Mouse (Mus musculus) neural tube, embryonic 14.5 days (tissue): ENCODE data around the gene Gm19684. TPM values are rescaled to one million over a fixed set of nuclear protein-coding genes. Genes with fewer than 3 reads are reported as not detected.
"Not testable (repeated sequence)": the region's sequence is repeated elsewhere in the genome, so short reads cannot be mapped to it uniquely, and the experiment has no call there.

Source experiments
- ATAC-seq: fragments of 200-750 bp; cut with Nextera tagmentation; 2 replicates; pipeline ENCODE4 v1.8.0; 2017; ENCODE audit warnings: low read depth, mild to moderate bottlenecking, moderate TSS enrichment, moderate library complexity
- H3K27ac ChIP-seq: fragments of 300-500 bp; sonication (generic); 2 replicates; pipeline ENCODE4 v1.5.1; 2014; ENCODE audit warnings: low read depth, mild to moderate bottlenecking, control low read depth, low read length, moderate library complexity, mixed read lengths
- H3K27me3 ChIP-seq: fragments of 300-500 bp; sonication (generic); 2 replicates; pipeline ENCODE4 v1.6.1; 2014; ENCODE audit warnings: low read length; ENCODE audit not compliant: control insufficient read depth, insufficient read depth
- H3K36me3 ChIP-seq: fragments of 300-500 bp; sonication (generic); 2 replicates; pipeline ENCODE4 v1.6.1; 2014; ENCODE audit warnings: low read length, mixed read lengths; ENCODE audit not compliant: control insufficient read depth, insufficient read depth
- H3K4me1 ChIP-seq: fragments of 300-500 bp; sonication (generic); 2 replicates; pipeline ENCODE4 v1.6.1; 2014; ENCODE audit warnings: low read length; ENCODE audit not compliant: control insufficient read depth, insufficient read depth
- H3K4me2 ChIP-seq: fragments of 300-500 bp; sonication (generic); 2 replicates; pipeline ENCODE4 v1.6.1; 2014; ENCODE audit warnings: mild to moderate bottlenecking, low read depth, low read length, control low read depth
- H3K4me3 ChIP-seq: fragments of 300-500 bp; sonication (generic); 2 replicates; pipeline ENCODE4 v1.5.1; 2014; ENCODE audit warnings: low read depth, low read length, control low read depth, mixed read lengths
- H3K9ac ChIP-seq: fragments of 300-500 bp; sonication (generic); replicated peaks from 2 replicates; pipeline ENCODE4 v1.6.1; 2014; ENCODE audit warnings: low read depth, mild to moderate bottlenecking, control low read depth, low read length, mixed read lengths
- H3K9me3 ChIP-seq: fragments of 300-500 bp; sonication (generic); 2 replicates; pipeline ENCODE4 v1.6.1; 2016; ENCODE audit warnings: low read length; ENCODE audit not compliant: control insufficient read depth
- WGBS: fragments of 180-500 bp; shearing (Covaris S2); extraction: QIAGEN DNeasy Blood & Tissue Kit; methylation state at CpG from one replicate; pipeline ENCODE4 v1.1.7; 2014; 5-methylcytosine and 5-hydroxymethylcytosine counted together
- polyA plus RNA-seq: library from polyadenylated mRNA; unstranded; fragments of >200 nt; fragmentation: Nextera tagmentation; extraction: Ambion mirVana; gene quantifications from 2 replicates; pipeline ENCODE4 v1.2.1, GENCODE M21; 2014

Gm19684 gene
- polyA plus RNA-seq: not detected in 2 replicates

DNA sequence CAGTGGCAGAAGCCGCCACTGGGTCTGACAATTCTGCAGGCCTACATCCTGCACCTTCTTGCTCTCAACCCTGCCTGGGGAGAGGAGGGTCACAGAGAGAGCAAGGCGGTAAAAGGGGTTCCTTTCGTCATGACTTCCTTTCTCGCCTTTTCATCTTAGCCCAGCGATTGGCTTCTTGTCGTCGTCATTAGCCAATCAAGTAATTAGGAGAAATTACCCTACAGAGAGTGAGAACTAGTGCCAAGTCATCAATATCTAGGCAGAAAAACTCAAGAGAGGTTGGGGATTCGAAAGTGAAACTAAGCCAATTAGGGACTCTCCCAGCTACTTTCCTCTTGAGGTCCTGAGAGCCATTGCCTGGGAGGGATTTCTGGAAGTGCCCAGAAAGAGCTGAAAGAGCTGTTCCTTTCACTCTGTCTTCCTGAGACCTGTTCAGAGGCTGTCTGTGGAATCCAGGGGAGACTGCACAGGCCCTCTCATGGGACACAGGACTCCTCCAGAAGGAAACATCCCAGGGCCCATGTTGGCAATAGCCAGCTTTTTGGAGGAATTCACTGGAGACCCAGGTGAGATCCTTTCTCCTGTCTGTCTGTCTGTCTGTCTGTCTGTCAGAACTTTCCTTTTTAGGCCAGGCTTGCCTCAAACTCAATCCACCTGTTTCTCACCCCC is at the start of gene Gm19684:
Gm19684 (plus strand) TSS at position 327 of the 669 bp plus-strand sequence.
- peak within 1 kb of the TSS; percentile 24; the same call in 1 of the 2 replicates for H3K4me2 ChIP-seq
- not testable (repeated sequence) for H3K4me1 ChIP-seq, H3K36me3 ChIP-seq, H3K4me3 ChIP-seq, H3K9ac ChIP-seq, H3K27me3 ChIP-seq, H3K27ac ChIP-seq, H3K9me3 ChIP-seq
- 5% methylated on average over 8 of the region's 8 CpGs for WGBS
- ATAC-seq: peak; percentile 24; the same call in 1 of the 2 replicates

DNA sequence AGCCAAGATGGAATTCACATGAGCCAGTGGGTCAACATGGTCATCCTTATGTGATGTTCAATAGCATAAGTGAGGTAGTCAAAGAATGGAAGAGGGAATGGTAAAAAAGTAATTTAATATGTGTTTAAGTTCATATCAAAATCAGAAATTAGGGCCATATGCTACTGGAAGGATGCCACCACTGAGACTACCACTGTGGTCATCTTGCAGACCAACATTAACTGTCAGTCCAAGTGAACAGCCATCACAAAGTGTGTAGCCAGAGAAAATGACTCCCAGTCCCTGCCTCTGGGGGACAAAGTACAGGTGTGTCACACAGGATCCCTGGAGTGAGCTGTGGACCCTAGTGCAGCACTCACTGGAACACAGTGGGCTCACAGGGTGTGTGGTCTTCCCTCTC is 39.6 kb upstream of the Gm19684 start:
- not testable (repeated sequence) for H3K36me3 ChIP-seq, H3K4me2 ChIP-seq, H3K27me3 ChIP-seq, H3K27ac ChIP-seq, ATAC-seq, H3K4me1 ChIP-seq, H3K9ac ChIP-seq, H3K4me3 ChIP-seq, H3K9me3 ChIP-seq

DNA sequence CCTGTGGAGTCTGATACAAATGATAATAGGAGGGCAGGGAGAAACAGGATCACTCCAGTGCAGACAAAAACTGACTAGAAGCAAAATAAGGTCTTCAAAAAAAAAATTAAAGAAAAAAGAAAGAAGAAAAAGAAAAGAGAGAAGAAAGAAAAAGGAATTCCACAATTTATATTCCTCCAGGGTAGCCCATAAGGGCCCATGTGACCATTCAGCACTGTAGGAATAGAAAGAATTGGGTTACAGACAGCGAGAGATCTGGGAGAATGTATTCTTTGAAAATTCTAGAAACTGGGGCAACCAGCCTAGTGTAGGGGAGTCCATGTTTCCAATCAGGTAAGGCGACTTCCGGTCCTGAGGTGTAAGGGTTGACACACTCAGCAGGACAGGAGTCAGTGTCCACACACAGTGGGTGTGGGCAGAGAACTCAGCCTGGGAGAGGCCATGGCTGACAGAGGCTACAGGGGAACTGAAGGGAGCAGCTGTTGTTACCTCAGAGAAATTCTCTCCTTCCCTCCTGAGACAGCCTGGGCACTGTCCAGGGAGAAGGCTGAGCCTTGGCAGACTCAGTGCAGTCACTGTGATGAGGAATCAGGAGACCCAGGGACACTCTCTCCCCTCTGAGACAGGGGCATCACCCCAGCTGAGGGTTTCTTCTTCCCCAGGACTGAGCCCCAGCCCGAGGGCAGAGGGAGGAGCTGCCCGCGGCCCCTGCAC is 38.8 kb upstream of the Gm19684 start:
- 69% methylated on average over 3 of the region's 6 CpGs for WGBS
- H3K36me3 ChIP-seq, H3K27ac ChIP-seq, ATAC-seq, H3K4me1 ChIP-seq, H3K27me3 ChIP-seq, H3K9me3 ChIP-seq: not testable (repeated sequence)
- peak overlapping the region; percentile 45 for H3K4me3 ChIP-seq
- H3K4me2 ChIP-seq: peak overlapping the region; percentile 98
- peak overlapping the region; percentile 55 for H3K9ac ChIP-seq

DNA sequence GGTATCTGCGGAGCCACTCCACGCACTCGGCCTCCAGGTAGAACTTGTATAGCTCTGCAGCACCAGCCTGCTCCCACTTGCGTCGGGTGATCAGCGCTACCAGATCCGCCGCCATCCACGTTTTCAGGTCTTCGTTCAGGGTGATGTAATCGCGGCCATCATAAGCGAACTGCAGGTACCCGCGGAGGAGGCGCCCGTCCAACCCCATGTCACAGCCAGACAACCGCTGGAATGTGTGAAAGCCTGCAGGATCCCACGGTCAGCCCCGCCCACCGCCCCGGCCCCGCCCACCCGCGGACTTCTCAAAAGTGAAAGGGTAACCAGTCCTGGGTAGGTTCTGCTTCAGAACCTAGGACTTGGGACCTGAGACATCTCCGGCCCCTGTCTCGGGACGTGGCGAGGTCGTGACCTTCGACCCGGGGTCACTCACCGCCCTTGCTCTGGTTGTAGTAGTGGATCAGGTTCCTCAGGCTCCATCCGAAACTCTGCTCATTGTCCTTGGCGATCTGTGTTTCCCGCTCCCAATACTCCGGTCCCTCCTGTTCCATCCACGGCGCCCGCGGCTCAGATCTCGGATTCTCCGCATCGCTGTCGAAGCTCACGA is 38.1 kb upstream of the Gm19684 start:
- Histone ChIP-seq H3K4me1 (peaks cover 3% of the 10 kb centered on the region; the same call in 1 of the 2 replicates), H3K27me3 (peaks cover 2% of the 10 kb centered on the region; the same call in 1 of the 2 replicates), H3K36me3 (no peaks in the 10 kb centered on the region), H3K9me3 (no peaks in the 10 kb centered on the region), H3K27ac (no peak overlapping the region), H3K4me3 (peak overlapping the region; percentile 45), H3K4me2 (peak overlapping the region; percentile 98), H3K9ac (peak overlapping the region; percentile 55)
- WGBS: under 1% methylated on average over 46 of the region's 46 CpGs
- ATAC-seq: peak; percentile 80

DNA sequence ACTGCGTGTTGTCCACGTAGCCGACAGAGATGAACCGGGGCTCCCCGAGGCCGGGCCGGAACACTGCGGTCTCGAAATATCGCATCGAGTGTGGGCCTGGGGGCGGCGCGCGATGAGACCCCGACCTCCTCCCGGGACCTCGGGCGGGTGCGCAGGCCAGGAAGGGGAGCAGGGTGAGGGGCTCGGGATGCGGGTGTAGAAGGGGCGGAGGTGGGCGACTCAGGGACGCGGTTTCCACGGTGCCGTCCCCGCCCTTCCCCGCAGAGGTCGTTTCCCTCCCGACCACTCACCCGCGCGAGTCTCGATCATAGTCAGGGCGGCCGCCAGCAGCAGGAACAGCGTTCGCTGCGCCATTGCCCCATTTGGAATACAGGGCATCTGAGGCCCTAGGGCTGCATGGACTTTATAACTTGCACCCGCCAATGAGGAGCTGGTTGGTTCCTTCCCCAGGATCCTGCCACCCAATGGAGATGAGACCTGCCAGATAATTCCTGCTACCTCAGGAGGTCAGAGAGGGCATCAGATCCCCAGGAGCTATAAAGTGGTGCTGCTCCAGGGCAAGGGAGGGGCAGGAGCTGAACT is 37.5 kb upstream of the Gm19684 start:
- no peaks in the 10 kb centered on the region for H3K9me3 ChIP-seq
- H3K4me3 ChIP-seq: peak overlapping the region; percentile 45
- no peak; the same call in none of the 2 replicates for ATAC-seq

DNA sequence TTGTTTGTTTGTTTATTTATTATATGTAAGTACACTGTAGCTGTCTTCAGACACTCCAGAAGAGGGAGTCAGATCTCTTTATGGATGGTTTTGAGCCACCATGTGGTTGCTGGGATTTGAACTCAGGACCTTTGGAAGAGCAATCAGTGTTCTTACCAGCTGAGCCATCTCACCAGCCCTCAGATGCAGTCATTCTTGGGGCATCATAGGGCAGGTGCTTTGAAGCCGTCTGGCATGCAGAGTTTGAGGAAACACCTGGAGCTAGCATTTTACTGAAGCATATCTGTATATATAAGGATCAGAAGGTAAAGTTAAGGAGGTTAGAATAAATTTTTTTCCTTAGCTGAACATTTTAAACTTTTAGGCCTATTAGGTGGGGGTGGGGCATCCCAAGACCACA is 35.5 kb upstream of the Gm19684 start:
- not testable (repeated sequence) for H3K36me3 ChIP-seq, H3K4me1 ChIP-seq, H3K4me2 ChIP-seq, H3K9me3 ChIP-seq, H3K9ac ChIP-seq, H3K27me3 ChIP-seq, H3K4me3 ChIP-seq, ATAC-seq, H3K27ac ChIP-seq
- WGBS: 74% methylated on average over 1 of the region's 1 CpGs

More for the DNA sequence above, 37.5 kb upstream of the Gm19684 start:
- Histone ChIP-seq H3K27me3 (peaks cover 2% of the 10 kb centered on the region; the same call in 1 of the 2 replicates), H3K27ac (no peak overlapping the region), H3K4me1 (peaks cover 3% of the 10 kb centered on the region; the same call in 1 of the 2 replicates), H3K36me3 (no peaks in the 10 kb centered on the region), H3K9ac (peak overlapping the region; percentile 55), H3K4me2 (peak overlapping the region; percentile 98)
- under 1% methylated on average over 41 of the region's 42 CpGs for WGBS

DNA sequence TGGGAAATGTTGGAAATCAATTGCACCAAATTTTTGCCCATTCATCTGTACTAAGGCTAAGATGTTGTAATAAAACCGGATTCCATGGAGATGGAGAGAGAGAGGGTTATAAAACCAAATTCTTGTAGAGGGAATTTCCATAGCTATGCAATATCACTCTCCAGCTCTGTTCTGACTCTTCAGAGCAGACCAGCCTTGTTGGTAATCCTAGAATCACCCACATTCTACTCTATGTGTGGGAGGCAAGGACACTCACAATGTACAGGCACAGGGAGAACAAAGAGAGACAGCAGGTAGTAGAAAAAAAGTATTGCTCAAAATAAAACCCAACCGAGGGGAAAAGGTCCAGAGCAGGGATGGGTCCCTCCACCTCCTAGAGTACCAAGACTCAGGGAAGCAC is 29.5 kb upstream of the Gm19684 start:
- not testable (repeated sequence) for H3K27me3 ChIP-seq, H3K9me3 ChIP-seq, H3K9ac ChIP-seq, H3K4me1 ChIP-seq, H3K27ac ChIP-seq, H3K36me3 ChIP-seq, H3K4me3 ChIP-seq, ATAC-seq, H3K4me2 ChIP-seq
- WGBS: no CpG with 5 or more reads among the region's 2 CpGs

DNA sequence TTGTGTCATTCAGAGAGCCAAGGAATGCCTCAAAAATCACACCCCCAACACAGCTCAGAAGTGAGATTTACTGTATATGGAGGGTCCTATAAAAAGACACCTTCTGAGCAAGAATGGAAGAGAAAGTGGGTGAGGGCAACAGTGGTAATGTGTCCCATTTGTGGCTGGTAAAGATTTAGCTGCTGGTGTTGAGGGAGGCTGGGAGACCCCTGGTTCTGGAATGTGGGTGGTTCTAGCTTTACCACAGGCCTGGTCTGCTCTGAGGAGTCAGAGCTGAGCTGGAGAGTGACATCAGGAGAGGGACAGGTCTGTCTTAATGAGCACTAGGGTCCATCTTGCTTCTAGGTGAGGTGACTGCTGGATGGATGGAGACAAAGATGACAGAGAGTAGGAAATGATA is 29.0 kb upstream of the Gm19684 start:
- not testable (repeated sequence) for H3K4me2 ChIP-seq, H3K4me3 ChIP-seq, H3K9ac ChIP-seq, H3K36me3 ChIP-seq, H3K4me1 ChIP-seq, H3K9me3 ChIP-seq, H3K27ac ChIP-seq, H3K27me3 ChIP-seq, ATAC-seq

DNA sequence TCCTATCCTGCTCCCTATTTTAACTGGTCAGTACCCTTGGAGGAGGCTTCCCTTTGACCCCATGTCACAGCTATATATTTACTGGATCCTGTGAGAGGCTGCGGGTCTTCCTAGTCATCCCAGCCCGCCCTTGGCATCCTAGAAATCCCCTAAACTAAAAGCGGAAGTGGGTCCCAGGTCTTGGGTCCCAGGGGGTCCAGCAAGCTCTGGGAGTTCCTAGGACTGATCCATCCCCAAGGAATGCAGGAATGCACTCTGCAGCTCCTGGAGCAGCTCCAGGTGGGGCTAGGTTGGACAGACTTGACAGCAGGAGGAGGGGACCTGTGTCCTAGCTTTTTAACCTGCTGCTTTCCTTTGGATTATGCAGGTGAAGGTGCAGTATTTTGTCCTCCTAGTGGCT is 27.5 kb upstream of the Gm19684 start:
- H3K4me3 ChIP-seq: no peak overlapping the region
- no peak for ATAC-seq
- H3K9me3 ChIP-seq: no peaks in the 10 kb centered on the region
- H3K36me3 ChIP-seq: no peaks in the 10 kb centered on the region
- 32% methylated on average over 3 of the region's 3 CpGs for WGBS
- no peak overlapping the region for H3K9ac ChIP-seq
- no peak overlapping the region for H3K4me2 ChIP-seq
- no peak overlapping the region for H3K27ac ChIP-seq
- H3K27me3 ChIP-seq: no peaks in the 10 kb centered on the region
- no peaks in the 10 kb centered on the region for H3K4me1 ChIP-seq
